Mouse (Mus musculus) Patski (cell line): Measurements from ENCODE around the gene Sec24b. TPM values are rescaled to one million over a fixed set of nuclear protein-coding genes. Genes with fewer than 3 reads are reported as not detected.

Experiments used
- ATAC-seq: fragments of 100-300 bp; one replicate; pipeline ENCODE4 v1.8.0; 2021
- CTCF ChIA-PET: fragments of 350-600 bp; sonication (Branson Sonifier 250); formaldehyde crosslinking; loops from one replicate; lab custom pipeline; 2022; ENCODE audit warnings: inconsistent platforms; lab: Charles Lee
- POLR2A ChIA-PET: fragments of 350-600 bp; sonication (Branson Sonifier 250); formaldehyde crosslinking; loops from one replicate; lab custom pipeline; 2022; ENCODE audit warnings: antibody characterized with exemption, inconsistent platforms; lab: Charles Lee
- DNase-seq: peaks from one replicate; pipeline ENCODE4 v3.0.0-alpha.2; 2011; ENCODE audit warnings: low read depth, low spot score
- H3K27me3 ChIP-seq: fragments of 371-371 bp; one replicate; pipeline ENCODE4 v1.5.1; 2021
- CTCF ChIP-seq: fragments of 100-300 bp; IDR thresholded peaks from one replicate; pipeline ENCODE4 v1.5.1; 2021
- in situ Hi-C: fragments of 300-500 bp; cut with MboI; formaldehyde crosslinking; loops from 3 replicates; pipeline ENCODE4 v1.11.1; 2018; ENCODE audit warnings: low pct_unique_long_range_greater_than_20kb, mixed read lengths
- polyA plus RNA-seq: library from polyadenylated mRNA; unstranded; gene quantifications from one replicate; pipeline ENCODE4 v1.2.3, GENCODE M21; 2021

Gene Sec24b
- polyA plus RNA-seq, 1 experiment from 2014 or later: 126 TPM

GRCm38 (mm10) chr3:130057569-130058345 is 3.6 kb downstream of the Sec24b start:
- no peak for DNase-seq
- no peak for TF ChIP-seq CTCF
- POLR2A ChIA-PET: no interaction called here
- in situ Hi-C loops: no loop called here
- CTCF ChIA-PET: no interaction called here
- no peak for ATAC-seq
- H3K27me3 ChIP-seq: no peaks in the 10 kb centered on the region

GRCm38 (mm10) chr3:130055416-130056385 is 5.7 kb downstream of the Sec24b start:
- POLR2A ChIA-PET: no interaction called here
- no peak for ATAC-seq
- TF ChIP-seq CTCF: no peak
- in situ Hi-C loops: no loop called here
- no peak for DNase-seq
- no peaks in the 10 kb centered on the region for H3K27me3 ChIP-seq
- CTCF ChIA-PET: interaction anchor here (0.6 to 1.4 kb wide), 3 partner anchors 25 to 401 kb away, joined by 3 to 6 read pairs (median 5); no protein-coding TSS in a partner anchor

- CTCF ChIA-PET: interaction anchor here (0.7 to 1.4 kb wide), 5 partner anchors 24 to 136 kb away, joined by 3 to 5 read pairs (median 3); no protein-coding TSS in a partner anchor
- no peak for TF ChIP-seq CTCF
- DNase-seq (no peak), ATAC-seq (no peak)
- in situ Hi-C loops: no loop called here
- H3K27me3 ChIP-seq: no peaks in the 10 kb centered on the region
- POLR2A ChIA-PET: interaction anchor here (0.8 kb wide), 1 partner anchor 21 kb away, joined by 3 read pairs; no protein-coding TSS in a partner anchor
Measured at GRCm38 (mm10) chr3:130054587-130054986, 6.8 kb downstream of the Sec24b start.

- ChIA-PET CTCF (interaction anchor here (1.1 to 2.2 kb wide), 7 partner anchors 11 to 112 kb away, joined by 3 to 5 read pairs (median 4); no protein-coding TSS in a partner anchor), POLR2A (no interaction called here)
- DNase-seq (peak; percentile 71), ATAC-seq (peak; percentile 82)
- in situ Hi-C loops: no loop called here
- no peak for TF ChIP-seq CTCF
- H3K27me3 ChIP-seq: no peaks in the 10 kb centered on the region
Measured at GRCm38 (mm10) chr3:130053340-130054066, 7.8 kb downstream of the Sec24b start.

- POLR2A ChIA-PET: interaction anchor here (0.6 to 1.2 kb wide), 2 partner anchors 24 to 100 kb away, joined by 3 read pairs; no protein-coding TSS in a partner anchor
- in situ Hi-C loops: no loop called here
- H3K27me3 ChIP-seq: no peaks in the 10 kb centered on the region
- TF ChIP-seq CTCF: no peak
- CTCF ChIA-PET: interaction anchor here (0.7 to 2.8 kb wide), 8 partner anchors 8 to 25 kb away, joined by 3 to 10 read pairs (median 4); partner anchors contain the start of gene Sec24b
- peak; percentile 26 for ATAC-seq
- no peak for DNase-seq
Measured at GRCm38 (mm10) chr3:130052541-130053298, 8.6 kb downstream of the Sec24b start.

- DNase-seq (no peak), ATAC-seq (no peak)
- TF ChIP-seq CTCF: no peak
- POLR2A ChIA-PET: interaction anchor here (0.6 to 1.2 kb wide), 2 partner anchors 23 to 99 kb away, joined by 3 read pairs; no protein-coding TSS in a partner anchor
- in situ Hi-C loops: no loop called here
- CTCF ChIA-PET: interaction anchor here (1.1 to 2.8 kb wide), 4 partner anchors 9 to 20 kb away, joined by 4 to 10 read pairs (median 4); partner anchors contain the start of gene Sec24b
- no peaks in the 10 kb centered on the region for H3K27me3 ChIP-seq
Measured at GRCm38 (mm10) chr3:130052116-130052515, 9.2 kb downstream of the Sec24b start.

GRCm38 (mm10) chr3:130040711-130041110 is 20.6 kb downstream of the Sec24b start:
- in situ Hi-C loops: no loop called here
- no peak for TF ChIP-seq CTCF
- ATAC-seq (no peak), DNase-seq (no peak)
- no peaks in the 10 kb centered on the region for H3K27me3 ChIP-seq
- CTCF ChIA-PET: interaction anchor here (0.8 to 1.3 kb wide), 3 partner anchors 11 to 14 kb away, joined by 3 read pairs; no protein-coding TSS in a partner anchor
- POLR2A ChIA-PET: interaction anchor here (0.7 to 1.0 kb wide), 2 partner anchors 10 to 15 kb away, joined by 3 read pairs; no protein-coding TSS in a partner anchor

GRCm38 (mm10) chr3:130040017-130040416 is 21.3 kb downstream of the Sec24b start:
- DNase-seq (no peak), ATAC-seq (no peak)
- H3K27me3 ChIP-seq: no peaks in the 10 kb centered on the region
- CTCF ChIA-PET: interaction anchor here (0.8 to 1.0 kb wide), 2 partner anchors 10 to 13 kb away, joined by 3 to 4 read pairs; no protein-coding TSS in a partner anchor
- in situ Hi-C loops: no loop called here
- TF ChIP-seq CTCF: no peak
- POLR2A ChIA-PET: interaction anchor here (0.7 to 1.5 kb wide), 3 partner anchors 9 to 14 kb away, joined by 3 to 5 read pairs (median 3); no protein-coding TSS in a partner anchor
